Mouse (Mus musculus) stomach, postnatal 0 days (tissue): ENCODE measurements around the gene Prkar1a. TPM values are rescaled to one million over a fixed set of nuclear protein-coding genes. Genes with fewer than 3 reads are reported as not detected.

Source experiments
- ATAC-seq: fragments of 200-750 bp; cut with Nextera tagmentation; 2 replicates; pipeline ENCODE4 v1.8.0; 2017; ENCODE audit not compliant: low FRiP score, low TSS enrichment
- DNase-seq: peaks from one replicate; pipeline ENCODE4 v3.0.0-alpha.2; 2016; ENCODE audit warnings: low spot score
- H3K27ac ChIP-seq: fragments of 300-500 bp; sonication (generic); replicated peaks from 2 replicates; pipeline ENCODE4 v1.5.1; 2014; ENCODE audit warnings: mild to moderate bottlenecking, control low read depth
- H3K27me3 ChIP-seq: fragments of 300-500 bp; sonication (generic); 2 replicates; pipeline ENCODE4 v1.6.1; 2014; ENCODE audit warnings: low read length; ENCODE audit not compliant: control insufficient read depth, insufficient read depth
- H3K36me3 ChIP-seq: fragments of 300-500 bp; sonication (generic); 2 replicates; pipeline ENCODE4 v1.6.1; 2014; ENCODE audit warnings: low read length, mixed read lengths; ENCODE audit not compliant: control insufficient read depth, insufficient read depth
- H3K4me1 ChIP-seq: fragments of 300-500 bp; sonication (generic); replicated peaks from 2 replicates; pipeline ENCODE4 v1.6.1; 2014; ENCODE audit warnings: antibody characterized with exemption; ENCODE audit not compliant: control insufficient read depth, insufficient read depth
- H3K4me2 ChIP-seq: fragments of 300-500 bp; sonication (generic); replicated peaks from 2 replicates; pipeline ENCODE4 v1.6.1; 2014; ENCODE audit warnings: low read depth, mild to moderate bottlenecking, control low read depth, moderate library complexity
- H3K4me3 ChIP-seq: fragments of 300-500 bp; sonication (generic); 2 replicates; pipeline ENCODE4 v1.5.1; 2014; ENCODE audit warnings: low read depth, low read length, control low read depth
- H3K9ac ChIP-seq: fragments of 300-500 bp; sonication (generic); 2 replicates; pipeline ENCODE4 v1.6.1; 2014; ENCODE audit warnings: mild to moderate bottlenecking, low read length, control low read depth, mixed read lengths
- H3K9me3 ChIP-seq: fragments of 300-500 bp; sonication (generic); 2 replicates; pipeline ENCODE4 v1.6.1; 2016; ENCODE audit warnings: low read length; ENCODE audit not compliant: control insufficient read depth
- CTCF ChIP-seq: IDR thresholded peaks from 2 replicates; pipeline ENCODE4 v1.5.1; 2016; ENCODE audit warnings: antibody characterized with exemption, low read depth, mild to moderate bottlenecking, moderate library complexity
- EP300 ChIP-seq: optimal IDR thresholded peaks from 2 replicates; pipeline ENCODE3; 2016; ENCODE audit warnings: antibody characterized with exemption
- WGBS: fragments of 180-500 bp; shearing (Covaris S2); extraction: QIAGEN DNeasy Blood & Tissue Kit; methylation state at CpG from one replicate; pipeline ENCODE4 v1.1.7; 2014; 5-methylcytosine and 5-hydroxymethylcytosine counted together
- polyA plus RNA-seq: library from polyadenylated mRNA; unstranded; fragments of >200 nt; fragmentation: Nextera tagmentation; extraction: Ambion mirVana; gene quantifications from 2 replicates; pipeline ENCODE4 v1.2.1, GENCODE M21; 2015

The Prkar1a gene
- polyA plus RNA-seq, 1 experiment from 2014 or later = 177 TPM

DNA sequence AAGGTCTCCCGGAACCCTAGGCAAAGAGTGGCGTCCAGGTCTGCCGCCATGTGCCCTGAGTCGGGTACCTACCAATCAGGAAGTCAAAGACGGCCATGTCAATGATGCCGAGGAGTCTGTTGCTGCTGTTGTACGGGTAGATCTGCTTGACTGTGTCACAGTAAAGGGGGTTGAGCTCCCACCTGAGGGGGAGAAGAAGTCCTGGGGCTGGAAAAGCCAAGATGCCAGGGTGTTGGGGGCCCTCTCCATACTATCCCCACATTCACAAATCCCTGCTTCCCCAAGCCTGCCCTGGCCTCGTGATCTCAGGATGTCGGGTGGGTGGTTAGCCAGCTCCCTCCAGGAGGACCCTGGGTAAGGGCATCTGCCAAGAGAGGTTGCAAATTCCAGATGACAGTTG is 26.6 kb downstream of the Prkar1a start:
- Histone ChIP-seq H3K36me3 (no peaks in the 10 kb centered on the region), H3K4me3 (no peak overlapping the region), H3K4me1 (no peaks in the 10 kb centered on the region; the same call in 1 of the 2 replicates), H3K27ac (no peak overlapping the region), H3K4me2 (no peak overlapping the region), H3K27me3 (no peaks in the 10 kb centered on the region), H3K9ac (no peak overlapping the region), H3K9me3 (no peaks in the 10 kb centered on the region)
- TF ChIP-seq CTCF (no peak), EP300 (no peak)
- 95% methylated on average over 9 of the region's 9 CpGs for WGBS
- no peak for ATAC-seq
- DNase-seq = no peak

DNA sequence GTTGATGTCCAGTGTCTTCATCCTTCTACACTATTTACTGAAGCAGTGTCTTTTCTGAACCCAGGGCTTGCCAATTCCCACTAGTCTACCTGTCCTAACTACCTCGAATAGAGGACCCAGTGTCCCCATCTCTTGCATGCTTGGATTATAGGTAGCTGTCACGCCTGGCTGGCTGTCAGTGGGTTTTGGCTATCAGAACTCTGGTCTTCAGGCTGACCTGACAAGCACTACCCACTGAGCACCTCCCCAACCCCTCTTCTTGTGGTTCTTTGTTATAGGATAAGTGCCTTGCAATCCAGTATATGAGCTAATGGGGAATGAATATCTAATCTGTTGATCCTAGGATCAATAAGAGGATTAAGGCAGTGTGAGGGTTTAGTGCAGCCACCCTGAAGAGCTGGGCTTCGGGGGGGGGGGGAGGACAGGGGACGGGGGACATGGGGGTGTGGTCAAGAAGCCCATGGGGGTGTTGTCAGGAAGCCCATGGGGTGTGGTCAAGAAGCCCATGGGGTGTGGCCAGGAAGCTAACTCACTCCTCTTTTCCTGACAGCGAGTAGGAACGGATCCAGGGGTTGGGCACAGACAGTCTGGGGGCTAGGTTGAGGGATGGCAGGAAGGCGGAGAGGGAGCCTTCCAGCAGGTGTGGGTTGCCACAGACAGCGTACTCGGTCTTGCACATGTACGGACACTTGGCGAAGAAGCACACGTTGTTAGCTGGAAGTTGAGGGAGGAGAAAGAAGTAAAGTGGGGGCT is 27.6 kb downstream of the Prkar1a start:
- no peaks in the 10 kb centered on the region for H3K27me3 ChIP-seq
- H3K9ac ChIP-seq = no peak overlapping the region
- WGBS = 68% methylated on average over 11 of the region's 12 CpGs
- H3K9me3 ChIP-seq = no peaks in the 10 kb centered on the region
- no peak for DNase-seq
- no peak for TF ChIP-seq CTCF
- no peaks in the 10 kb centered on the region for H3K36me3 ChIP-seq
- H3K4me1 ChIP-seq = no peaks in the 10 kb centered on the region
- ATAC-seq = no peak
- H3K4me2 ChIP-seq = no peak overlapping the region
- no peak overlapping the region for H3K27ac ChIP-seq
- no peak overlapping the region for H3K4me3 ChIP-seq

DNA sequence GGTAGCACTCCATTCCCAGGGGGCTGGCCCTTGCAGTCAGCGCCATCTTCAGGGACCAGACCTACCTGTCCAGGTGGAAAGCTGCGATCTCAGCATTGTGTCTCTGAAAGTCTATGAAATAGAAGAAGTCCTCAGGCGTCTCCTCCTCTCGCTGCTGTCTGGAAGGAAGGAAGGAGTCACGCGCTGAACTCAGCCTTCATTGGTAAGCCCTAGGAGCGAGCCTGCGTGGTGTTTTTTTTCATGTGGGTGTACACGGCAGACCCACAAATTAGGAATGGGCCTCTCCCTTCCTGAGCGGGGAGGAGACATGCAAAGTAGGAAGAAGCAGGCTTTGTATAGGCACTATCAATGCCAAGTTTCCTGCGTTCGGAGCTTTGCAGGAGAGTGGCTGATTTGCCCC is 29.1 kb downstream of the Prkar1a start:
- Histone ChIP-seq H3K27ac (no peak overlapping the region), H3K27me3 (no peaks in the 10 kb centered on the region), H3K4me2 (no peak overlapping the region), H3K9ac (no peak overlapping the region), H3K4me3 (no peak overlapping the region), H3K36me3 (no peaks in the 10 kb centered on the region), H3K9me3 (no peaks in the 10 kb centered on the region), H3K4me1 (no peaks in the 10 kb centered on the region)
- ATAC-seq = no peak
- TF ChIP-seq CTCF (no peak), EP300 (no peak)
- 68% methylated on average over 12 of the region's 12 CpGs for WGBS
- no peak for DNase-seq

DNA sequence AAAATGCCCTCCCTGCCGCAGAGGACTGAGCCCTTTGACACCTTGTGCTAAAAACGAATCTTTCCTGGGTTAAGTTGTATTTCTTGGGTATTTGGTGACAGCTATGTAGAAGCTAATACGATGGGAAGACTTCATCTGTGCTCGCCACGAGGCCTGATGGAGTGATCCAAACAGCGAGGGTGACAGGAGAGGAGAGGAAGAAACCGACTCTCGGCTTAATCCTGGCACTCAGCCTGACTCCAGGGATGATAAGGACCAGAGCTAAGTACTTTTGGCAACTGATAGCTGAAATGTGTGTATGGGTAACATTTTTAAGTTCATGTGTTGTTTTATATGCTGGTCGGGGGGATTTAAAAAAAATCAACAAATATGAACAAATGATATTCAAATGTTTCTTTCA is 31.7 kb downstream of the Prkar1a start:
- Histone ChIP-seq H3K36me3 (no peaks in the 10 kb centered on the region), H3K27me3 (no peaks in the 10 kb centered on the region), H3K9me3 (no peaks in the 10 kb centered on the region), H3K4me3 (no peak overlapping the region), H3K4me2 (no peak overlapping the region), H3K27ac (no peak overlapping the region), H3K4me1 (no peaks in the 10 kb centered on the region), H3K9ac (no peak overlapping the region)
- ATAC-seq = no peak
- 67% methylated on average over 9 of the region's 9 CpGs for WGBS
- TF ChIP-seq EP300 (no peak), CTCF (no peak)
- no peak for DNase-seq

DNA sequence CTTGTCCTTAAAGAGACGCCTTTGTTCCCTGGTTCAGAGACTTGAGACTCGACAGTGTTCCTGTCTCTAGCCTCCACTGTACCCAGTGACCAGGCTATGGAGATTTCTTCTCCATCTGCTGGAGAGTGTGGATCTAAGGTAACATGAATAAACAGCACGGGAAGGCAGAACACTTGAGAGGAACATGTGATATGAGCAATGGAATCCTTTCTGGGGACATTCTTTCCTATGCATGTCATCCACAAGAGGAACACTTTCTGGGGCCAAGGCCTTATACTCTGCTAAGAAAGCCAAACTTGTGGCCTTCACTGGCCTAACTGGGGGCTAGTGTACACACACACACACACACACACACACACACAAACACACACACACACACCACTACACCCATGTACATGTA is 32.4 kb downstream of the Prkar1a start:
- no peak overlapping the region for H3K27ac ChIP-seq
- H3K9me3 ChIP-seq = no peaks in the 10 kb centered on the region
- DNase-seq (no peak), ATAC-seq (no peak)
- no peak overlapping the region for H3K4me2 ChIP-seq
- no peak overlapping the region for H3K4me3 ChIP-seq
- no peak overlapping the region for H3K9ac ChIP-seq
- no peaks in the 10 kb centered on the region for H3K27me3 ChIP-seq
- WGBS = 60% methylated on average over 3 of the region's 3 CpGs
- no peaks in the 10 kb centered on the region for H3K4me1 ChIP-seq
- no peak for TF ChIP-seq CTCF
- TF ChIP-seq EP300 = no peak
- no peaks in the 10 kb centered on the region for H3K36me3 ChIP-seq

DNA sequence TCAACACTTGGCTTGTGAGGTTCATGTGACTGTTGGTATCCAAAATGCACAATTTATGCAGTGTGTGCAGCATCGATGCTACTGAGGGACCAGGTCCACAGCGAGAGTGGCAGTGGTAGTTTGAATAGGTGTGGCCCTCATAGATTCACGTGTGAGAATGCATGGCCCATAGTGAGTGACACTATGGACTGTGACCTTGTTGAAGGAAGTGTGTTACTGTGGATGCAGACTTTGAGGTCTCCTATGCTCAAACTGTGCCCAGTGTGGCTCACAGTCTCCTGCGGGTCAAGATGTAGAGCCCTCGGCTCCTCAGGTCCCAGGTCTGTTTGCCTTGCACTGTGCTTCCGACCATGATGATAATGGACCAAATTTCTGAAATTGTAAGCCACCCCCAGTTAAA is 33.0 kb downstream of the Prkar1a start:
- no peak overlapping the region for H3K4me3 ChIP-seq
- WGBS = 89% methylated on average over 6 of the region's 6 CpGs
- no peak overlapping the region for H3K9ac ChIP-seq
- no peaks in the 10 kb centered on the region for H3K4me1 ChIP-seq
- no peak overlapping the region for H3K27ac ChIP-seq
- DNase-seq = no peak
- TF ChIP-seq CTCF (no peak), EP300 (no peak)
- ATAC-seq = no peak
- no peak overlapping the region for H3K4me2 ChIP-seq
- H3K36me3 ChIP-seq = no peaks in the 10 kb centered on the region
- no peaks in the 10 kb centered on the region for H3K27me3 ChIP-seq
- H3K9me3 ChIP-seq = no peaks in the 10 kb centered on the region
